Mouse (Mus musculus): ENCODE measurements around the gene Tmcc3. TPM values are rescaled to one million over a fixed set of nuclear protein-coding genes. Genes with fewer than 3 reads are reported as not detected.

Gene Tmcc3
- total RNA-seq, 2 experiments from 2014 or later, result 20.2 to 27.2 TPM

DNA sequence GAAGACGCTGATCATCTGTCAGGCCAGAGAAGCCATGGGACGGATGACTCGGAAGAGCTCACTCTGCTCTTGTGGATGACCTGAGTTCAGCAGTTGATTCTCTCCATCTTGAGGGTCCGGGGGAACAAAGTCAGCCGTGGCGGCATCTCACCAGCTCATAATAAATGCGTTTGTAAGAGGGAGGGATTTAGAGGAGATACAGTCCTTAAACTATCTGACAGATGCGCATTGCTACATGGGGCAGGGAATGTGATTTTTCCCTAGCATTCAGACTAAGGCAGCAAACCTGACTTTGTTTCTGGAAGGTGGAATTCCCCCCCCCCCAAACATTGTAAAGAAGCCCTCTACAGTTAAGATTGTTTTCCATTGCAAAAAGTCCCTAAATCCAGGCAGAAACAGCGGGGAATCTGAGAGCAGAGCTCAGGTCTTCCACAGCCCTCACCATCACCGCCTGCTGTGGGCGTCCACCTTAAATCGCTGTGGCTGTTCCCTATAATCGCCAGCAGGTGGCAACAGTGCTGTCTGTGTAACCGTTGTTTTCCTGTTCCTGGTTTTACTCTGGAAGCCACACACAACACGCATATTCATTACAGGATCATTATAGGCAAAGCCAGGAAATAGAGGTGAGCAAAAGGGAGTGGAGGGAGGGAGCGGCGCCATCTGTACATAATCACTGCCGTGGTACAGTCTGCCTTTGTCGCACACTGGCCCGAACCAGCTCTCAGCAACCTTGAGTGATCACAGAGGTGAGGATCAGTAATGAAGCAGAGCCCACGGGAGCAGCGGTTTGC is 96.8 kb downstream of the Tmcc3 start:
- Histone ChIP-seq H3K27ac (peak overlapping the region; percentile 42), H3K4me3 (peak overlapping the region; percentile 29; the same call in 1 of the 2 replicates)
- TF ChIP-seq CTCF (IDR thresholded peaks at IDR 0.05), result peak; percentile 93
- intact Hi-C loops (cut with DNase I), result loop anchor here (1.0 to 2.0 kb wide), 3 partner anchors 116 to 201 kb away; no protein-coding TSS in a partner anchor
- DNase-seq (ENCODE audit: extremely low spot score in 1 of 2, low spot score in 2 of 2), result peak; percentile 79 to 83

DNA sequence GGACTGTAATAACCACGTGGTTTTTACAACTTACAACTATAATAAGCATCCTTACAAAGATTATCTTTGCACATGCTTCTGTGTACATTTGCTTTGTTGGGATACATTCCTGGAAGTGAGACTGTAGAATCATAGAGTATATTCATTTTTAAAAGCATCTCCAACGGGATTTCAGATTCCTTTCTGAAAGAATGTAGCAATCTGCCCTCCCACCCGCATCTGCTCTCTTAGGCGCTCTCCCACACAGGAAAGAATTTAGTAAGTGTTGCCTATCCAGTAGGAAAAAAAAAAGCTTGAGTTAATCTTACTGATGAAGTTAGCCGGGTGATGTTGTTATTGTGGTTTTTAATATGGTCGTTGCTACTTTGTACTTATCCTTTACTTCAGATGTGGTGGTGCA is 97.9 kb downstream of the Tmcc3 start:
- intact Hi-C loops (cut with DNase I), result loop anchor here (2.0 to 10.0 kb wide), 3 partner anchors 115 to 535 kb away; partner anchors contain the start of gene Plxnc1
- Histone ChIP-seq H3K4me3 (no peak overlapping the region), H3K27ac (no peak overlapping the region)
- TF ChIP-seq CTCF (IDR thresholded peaks at IDR 0.05), result no peak
- peak in 1 of 2 experiments; percentile 28 for DNase-seq (ENCODE audit: extremely low spot score in 1 of 2, low spot score in 2 of 2)

DNA sequence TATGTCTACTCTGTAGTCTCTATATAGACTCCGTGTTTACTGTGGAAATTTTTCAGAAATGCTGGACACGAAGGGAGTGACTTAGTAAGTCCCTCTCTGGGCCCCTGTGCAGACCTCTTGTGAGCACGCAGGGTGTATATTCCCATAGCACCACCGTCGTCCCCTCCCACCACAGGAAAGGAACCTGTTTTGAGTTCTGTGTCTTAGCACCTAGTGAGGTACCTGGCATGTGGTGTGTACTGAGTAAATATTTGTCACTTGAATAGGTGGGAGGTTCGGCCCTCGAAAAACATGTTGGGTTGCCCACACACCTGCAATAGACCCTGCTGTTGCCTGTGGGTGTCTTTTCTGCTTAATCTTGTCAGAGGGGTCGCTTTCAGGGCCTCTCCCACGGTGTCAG is 99.8 kb downstream of the Tmcc3 start:
- H3K27ac ChIP-seq, result no peak overlapping the region
- intact Hi-C loops (cut with DNase I), result loop anchor here (10.0 kb wide), 1 partner anchor 533 kb away; the partner anchor contains the start of gene Plxnc1
- TF ChIP-seq CTCF (IDR thresholded peaks at IDR 0.05), result no peak

GRCm38 (mm10) chr10:94413770-94414651 is 102.3 kb downstream of the Tmcc3 start:
- intact Hi-C loops (cut with DNase I), result loop anchor here (10.0 kb wide), 1 partner anchor 531 kb away; the partner anchor contains the start of gene Plxnc1
- H3K4me3 ChIP-seq, result no peak overlapping the region
- no peak for TF ChIP-seq CTCF (IDR thresholded peaks at IDR 0.05)
- H3K27ac ChIP-seq, result peak overlapping the region; percentile 32; the same call in 1 of the 2 replicates
- DNase-seq (ENCODE audit: extremely low spot score in 1 of 2, low spot score in 2 of 2), result peak in 1 of 2 experiments; percentile 29

More for the DNA sequence above, 99.8 kb downstream of the Tmcc3 start:
- no peak overlapping the region for H3K4me3 ChIP-seq
- no peak for DNase-seq (ENCODE audit: extremely low spot score in 1 of 2, low spot score in 2 of 2)

- no peak for TF ChIP-seq CTCF (IDR thresholded peaks at IDR 0.05)
- DNase-seq (ENCODE audit: extremely low spot score in 1 of 2, low spot score in 2 of 2), result no peak
- Histone ChIP-seq H3K4me3 (no peak overlapping the region), H3K27ac (no peak overlapping the region)
- intact Hi-C loops (cut with DNase I), result loop anchor here (10.0 kb wide), 1 partner anchor 529 kb away; the partner anchor contains the start of gene Plxnc1
These were observed 104.4 kb downstream of the Tmcc3 start for GRCm38 (mm10) chr10:94415950-94416844.

DNA sequence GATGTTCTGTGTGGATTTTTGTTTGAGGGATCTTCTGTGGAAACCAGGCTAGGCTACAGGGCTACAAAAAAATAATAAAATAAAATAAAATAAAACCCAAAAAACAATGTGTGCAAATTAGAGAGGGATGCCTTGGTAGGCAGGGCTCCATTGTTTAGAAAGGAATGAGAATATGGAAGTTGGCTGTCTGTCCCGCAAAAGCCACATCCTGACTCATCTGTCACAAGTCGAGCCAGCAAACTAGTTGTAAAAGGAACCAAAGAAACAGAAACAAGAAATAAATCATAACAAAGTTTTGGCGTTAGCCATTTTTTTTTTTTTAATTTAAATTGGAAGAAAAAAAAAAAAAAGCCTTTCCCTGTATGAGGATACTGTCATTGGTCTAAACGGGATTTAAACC is 105.9 kb downstream of the Tmcc3 start:
- DNase-seq (ENCODE audit: extremely low spot score in 1 of 2, low spot score in 2 of 2), result no peak
- intact Hi-C loops (cut with DNase I), result loop anchor here (10.0 kb wide), 1 partner anchor 527 kb away; the partner anchor contains the start of gene Plxnc1
- TF ChIP-seq CTCF (IDR thresholded peaks at IDR 0.05), result no peak
- Histone ChIP-seq H3K4me3 (no peak overlapping the region), H3K27ac (no peak overlapping the region)

DNA sequence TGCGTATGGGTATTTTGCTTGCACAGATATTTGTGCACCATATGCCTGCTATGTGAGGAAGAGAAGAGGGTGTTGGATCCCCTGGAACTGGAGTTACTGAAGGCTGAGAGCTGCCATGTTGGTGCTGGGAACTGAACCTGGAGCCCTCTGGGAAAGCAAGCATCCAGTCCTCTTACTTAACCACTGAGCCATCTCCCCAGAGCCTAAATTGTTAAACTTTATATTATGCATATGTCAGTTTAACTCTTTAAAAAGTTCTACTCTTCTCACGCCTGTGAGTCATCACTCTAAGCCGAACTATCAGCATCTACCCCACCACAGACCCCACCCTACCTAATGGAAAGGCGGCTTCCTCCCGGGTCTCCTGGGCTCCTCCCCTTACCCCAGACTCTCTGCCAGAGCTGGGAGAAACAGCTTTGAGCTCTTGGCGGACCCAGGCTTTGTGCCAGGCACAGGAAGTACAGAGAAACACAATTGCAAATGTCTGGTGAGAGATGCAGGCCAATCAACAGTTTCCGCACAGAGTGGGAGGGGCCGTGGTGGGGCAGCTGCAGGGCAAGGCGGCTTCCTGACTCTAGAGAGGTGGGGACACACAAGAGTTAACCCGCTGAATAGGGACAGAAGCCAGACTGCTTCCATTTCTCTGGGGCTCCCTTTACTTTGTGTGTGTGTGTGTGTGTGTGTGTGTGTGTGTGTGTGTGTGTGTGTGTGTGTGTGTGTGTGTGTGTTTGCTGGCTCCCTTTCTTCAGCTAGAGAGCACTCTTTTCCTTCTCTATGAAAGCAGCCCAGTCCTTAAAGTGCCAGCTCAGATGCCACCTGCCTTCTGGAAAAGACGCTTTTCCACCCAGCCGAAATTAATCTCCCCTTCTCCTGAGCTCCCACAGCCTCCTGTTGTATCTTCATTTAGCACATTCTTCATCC is 114.5 kb downstream of the Tmcc3 start:
- TF ChIP-seq CTCF (IDR thresholded peaks at IDR 0.05), result no peak
- intact Hi-C loops (cut with DNase I), result loop anchor here (2.0 kb wide), 1 partner anchor 89 kb away; no protein-coding TSS in a partner anchor
- peak overlapping the region; percentile 22; the same call in 1 of the 2 replicates for H3K4me3 ChIP-seq
- H3K27ac ChIP-seq, result peak overlapping the region; percentile 73
- peak; percentile 43 to 69 for DNase-seq (ENCODE audit: extremely low spot score in 1 of 2, low spot score in 2 of 2)

- DNase-seq (ENCODE audit: extremely low spot score in 1 of 2, low spot score in 2 of 2), result no peak
- Histone ChIP-seq H3K27ac (peak overlapping the region; percentile 73), H3K4me3 (peak overlapping the region; percentile 22; the same call in 1 of the 2 replicates)
- TF ChIP-seq CTCF (IDR thresholded peaks at IDR 0.05), result no peak
- intact Hi-C loops (cut with DNase I), result loop anchor here (2.0 kb wide), 1 partner anchor 88 kb away; no protein-coding TSS in a partner anchor
These were observed 115.1 kb downstream of the Tmcc3 start for GRCm38 (mm10) chr10:94426921-94427270.

DNA sequence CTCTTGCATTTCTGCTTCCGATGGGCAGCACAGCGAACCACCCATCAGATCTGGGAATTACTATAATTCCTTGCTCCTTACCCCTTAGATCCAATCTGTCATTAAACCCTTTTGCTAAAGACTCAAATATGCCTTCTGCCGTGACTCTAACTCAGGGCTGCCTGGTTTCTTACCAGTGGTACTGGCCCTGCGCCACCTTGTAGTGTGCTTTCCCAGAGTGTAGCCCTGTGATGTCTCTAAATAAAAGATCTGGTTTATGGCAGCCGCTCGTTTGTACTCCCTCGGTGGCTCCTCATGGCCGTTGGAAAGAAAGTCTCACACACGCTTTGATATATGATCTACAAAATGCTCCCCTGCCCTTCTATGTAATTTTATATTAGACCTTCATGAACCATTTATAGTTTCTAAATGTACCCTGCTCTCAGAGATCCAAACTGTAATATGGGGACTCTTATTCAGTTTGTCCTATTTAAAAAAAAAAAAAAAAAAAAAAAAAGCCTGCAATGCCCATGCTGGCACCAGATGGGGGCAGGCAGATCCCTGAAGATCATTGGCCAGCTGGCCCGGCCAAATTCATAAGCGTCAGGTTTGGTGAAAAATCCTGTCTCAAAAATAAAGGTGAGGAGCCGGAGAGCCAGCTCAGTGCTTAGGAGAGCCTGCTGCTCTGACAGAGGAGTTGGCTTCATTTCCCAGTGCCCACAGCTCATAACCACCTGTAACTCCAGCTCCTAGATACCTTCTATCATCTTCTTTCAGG is 116.6 kb downstream of the Tmcc3 start:
- intact Hi-C loops (cut with DNase I), result no loop called here
- Histone ChIP-seq H3K27ac (no peak overlapping the region; the same call in 1 of the 2 replicates), H3K4me3 (no peak overlapping the region)
- no peak for DNase-seq (ENCODE audit: extremely low spot score in 1 of 2, low spot score in 2 of 2)
- TF ChIP-seq CTCF (IDR thresholded peaks at IDR 0.05), result peak; percentile 53
